Mouse (Mus musculus): Measurements from ENCODE around the gene Mgrn1. TPM values are rescaled to one million over a fixed set of nuclear protein-coding genes. Genes with fewer than 3 reads are reported as not detected.

The Mgrn1 gene
- polyA plus RNA-seq, 1 experiment from 2014 or later, result 67.9 TPM

- H3K4me2 ChIP-seq (ENCODE audit: low read depth, low read length), result no peak overlapping the region
- no peak overlapping the region for H3K27ac ChIP-seq (replicated peaks; ENCODE audit: low read depth, low read length)
- WGBS, result 92% methylated on average over 3 of the region's 3 CpGs
- H3K4me1 ChIP-seq (ENCODE audit: control insufficient read depth, insufficient read depth, low read length), result no peaks in the 10 kb centered on the region
- ATAC-seq (replicated peaks; ENCODE audit: insufficient number of reproducible peaks, low FRiP score, low TSS enrichment, low read depth), result no peak
- H3K9me3 ChIP-seq (replicated peaks; ENCODE audit: control insufficient read depth, low read length), result no peaks in the 10 kb centered on the region
- no peak overlapping the region for H3K9ac ChIP-seq (replicated peaks; ENCODE audit: low read length)
- no peak for DNase-seq (ENCODE audit: low spot score)
- H3K36me3 ChIP-seq (replicated peaks; ENCODE audit: control insufficient read depth, insufficient read depth, low read depth, low read length), result peaks cover 2% of the 10 kb centered on the region
- no peak overlapping the region for H3K4me3 ChIP-seq (ENCODE audit: low read depth, low read length)
- H3K27me3 ChIP-seq (ENCODE audit: control insufficient read depth, insufficient read depth, low read length), result no peaks in the 10 kb centered on the region
Observed at GRCm38 (mm10) chr16:4957446-4957845, 71.4 kb downstream of the Mgrn1 start.

GRCm38 (mm10) chr16:4960260-4960659 lies 74.2 kb downstream of the Mgrn1 start:
- Histone ChIP-seq H3K4me3 (ENCODE audit: low read depth, low read length) (no peak overlapping the region), H3K27me3 (ENCODE audit: control insufficient read depth, insufficient read depth, low read length) (no peaks in the 10 kb centered on the region), H3K36me3 (replicated peaks; ENCODE audit: control insufficient read depth, insufficient read depth, low read depth, low read length) (no peaks in the 10 kb centered on the region; the same call in 1 of the 2 replicates), H3K4me1 (ENCODE audit: control insufficient read depth, insufficient read depth, low read length) (no peaks in the 10 kb centered on the region; the same call in 1 of the 2 replicates), H3K9me3 (replicated peaks; ENCODE audit: control insufficient read depth, low read length) (no peaks in the 10 kb centered on the region), H3K4me2 (ENCODE audit: low read depth, low read length) (no peak overlapping the region), H3K9ac (replicated peaks; ENCODE audit: low read length) (no peak overlapping the region), H3K27ac (replicated peaks; ENCODE audit: low read depth, low read length) (no peak overlapping the region)
- DNase-seq (ENCODE audit: low spot score) (no peak), ATAC-seq (replicated peaks; ENCODE audit: insufficient number of reproducible peaks, low FRiP score, low TSS enrichment, low read depth) (no peak)
- WGBS, result 79% methylated on average over 8 of the region's 8 CpGs

GRCm38 (mm10) chr16:4963346-4963745 lies 77.3 kb downstream of the Mgrn1 start:
- H3K27ac ChIP-seq (replicated peaks; ENCODE audit: low read depth, low read length), result no peak overlapping the region
- peak overlapping the region; percentile 75 for H3K9ac ChIP-seq (replicated peaks; ENCODE audit: low read length)
- no peaks in the 10 kb centered on the region; the same call in 1 of the 2 replicates for H3K36me3 ChIP-seq (replicated peaks; ENCODE audit: control insufficient read depth, insufficient read depth, low read depth, low read length)
- H3K27me3 ChIP-seq (ENCODE audit: control insufficient read depth, insufficient read depth, low read length), result no peaks in the 10 kb centered on the region
- peak overlapping the region; percentile 80 for H3K4me3 ChIP-seq (ENCODE audit: low read depth, low read length)
- H3K4me2 ChIP-seq (ENCODE audit: low read depth, low read length), result peak overlapping the region; percentile 71
- 47% methylated on average over 9 of the region's 9 CpGs for WGBS
- no peaks in the 10 kb centered on the region for H3K9me3 ChIP-seq (replicated peaks; ENCODE audit: control insufficient read depth, low read length)
- peak; percentile 5 for DNase-seq (ENCODE audit: low spot score)
- no peak for ATAC-seq (replicated peaks; ENCODE audit: insufficient number of reproducible peaks, low FRiP score, low TSS enrichment, low read depth)
- H3K4me1 ChIP-seq (ENCODE audit: control insufficient read depth, insufficient read depth, low read length), result no peaks in the 10 kb centered on the region; the same call in 1 of the 2 replicates

- under 1% methylated on average over 76 of the region's 76 CpGs for WGBS
- H3K9me3 ChIP-seq (replicated peaks; ENCODE audit: control insufficient read depth, low read length), result no peaks in the 10 kb centered on the region
- no peaks in the 10 kb centered on the region for H3K27me3 ChIP-seq (ENCODE audit: control insufficient read depth, insufficient read depth, low read length)
- H3K27ac ChIP-seq (replicated peaks; ENCODE audit: low read depth, low read length), result no peak within 1 kb of the TSS; the same call in 1 of the 2 replicates
- ATAC-seq (replicated peaks; ENCODE audit: insufficient number of reproducible peaks, low FRiP score, low TSS enrichment, low read depth) (peak; percentile 99), DNase-seq (ENCODE audit: low spot score) (peak; percentile 93)
- peak within 1 kb of the TSS; percentile 71 for H3K4me2 ChIP-seq (ENCODE audit: low read depth, low read length)
- no peaks in the 10 kb centered on the region; the same call in 1 of the 2 replicates for H3K4me1 ChIP-seq (ENCODE audit: control insufficient read depth, insufficient read depth, low read length)
- no peaks in the 10 kb centered on the region; the same call in 1 of the 2 replicates for H3K36me3 ChIP-seq (replicated peaks; ENCODE audit: control insufficient read depth, insufficient read depth, low read depth, low read length)
- H3K4me3 ChIP-seq (ENCODE audit: low read depth, low read length), result peak within 1 kb of the TSS; percentile 80
- H3K9ac ChIP-seq (replicated peaks; ENCODE audit: low read length), result peak within 1 kb of the TSS; percentile 75
Observed at GRCm38 (mm10) chr16:4963797-4964709, 78.0 kb downstream of the Mgrn1 start, which contains the start of gene Anks3. Gene Anks3 (minus strand): TSS chr16:4964205.

GRCm38 (mm10) chr16:4964731-4965391 lies 78.8 kb downstream of the Mgrn1 start:
- Histone ChIP-seq H3K4me3 (ENCODE audit: low read depth, low read length) (peak overlapping the region; percentile 80), H3K36me3 (replicated peaks; ENCODE audit: control insufficient read depth, insufficient read depth, low read depth, low read length) (no peaks in the 10 kb centered on the region; the same call in 1 of the 2 replicates), H3K4me1 (ENCODE audit: control insufficient read depth, insufficient read depth, low read length) (no peaks in the 10 kb centered on the region; the same call in 1 of the 2 replicates), H3K4me2 (ENCODE audit: low read depth, low read length) (peak overlapping the region; percentile 71), H3K9ac (replicated peaks; ENCODE audit: low read length) (peak overlapping the region; percentile 75), H3K27ac (replicated peaks; ENCODE audit: low read depth, low read length) (no peak overlapping the region), H3K9me3 (replicated peaks; ENCODE audit: control insufficient read depth, low read length) (no peaks in the 10 kb centered on the region), H3K27me3 (ENCODE audit: control insufficient read depth, insufficient read depth, low read length) (no peaks in the 10 kb centered on the region)
- DNase-seq (ENCODE audit: low spot score) (peak; percentile 14), ATAC-seq (replicated peaks; ENCODE audit: insufficient number of reproducible peaks, low FRiP score, low TSS enrichment, low read depth) (peak; percentile 24)
- 26% methylated on average over 13 of the region's 13 CpGs for WGBS

GRCm38 (mm10) chr16:4965392-4966129 lies 79.5 kb downstream of the Mgrn1 start:
- H3K4me1 ChIP-seq (ENCODE audit: control insufficient read depth, insufficient read depth, low read length), result no peaks in the 10 kb centered on the region; the same call in 1 of the 2 replicates
- no peak overlapping the region for H3K27ac ChIP-seq (replicated peaks; ENCODE audit: low read depth, low read length)

GRCm38 (mm10) chr16:4968426-4968825 lies 82.4 kb downstream of the Mgrn1 start:
- ATAC-seq (replicated peaks; ENCODE audit: insufficient number of reproducible peaks, low FRiP score, low TSS enrichment, low read depth) (no peak), DNase-seq (ENCODE audit: low spot score) (no peak)
- no peak overlapping the region for H3K4me2 ChIP-seq (ENCODE audit: low read depth, low read length)
- WGBS, result 81% methylated on average over 3 of the region's 3 CpGs
- H3K27ac ChIP-seq (replicated peaks; ENCODE audit: low read depth, low read length), result no peak overlapping the region
- no peaks in the 10 kb centered on the region for H3K9me3 ChIP-seq (replicated peaks; ENCODE audit: control insufficient read depth, low read length)
- no peaks in the 10 kb centered on the region; the same call in 1 of the 2 replicates for H3K4me1 ChIP-seq (ENCODE audit: control insufficient read depth, insufficient read depth, low read length)
- no peaks in the 10 kb centered on the region for H3K36me3 ChIP-seq (replicated peaks; ENCODE audit: control insufficient read depth, insufficient read depth, low read depth, low read length)
- no peak overlapping the region for H3K9ac ChIP-seq (replicated peaks; ENCODE audit: low read length)
- H3K27me3 ChIP-seq (ENCODE audit: control insufficient read depth, insufficient read depth, low read length), result no peaks in the 10 kb centered on the region
- H3K4me3 ChIP-seq (ENCODE audit: low read depth, low read length), result no peak overlapping the region

More at GRCm38 (mm10) chr16:4965392-4966129, 79.5 kb downstream of the Mgrn1 start:
- WGBS, result 89% methylated on average over 8 of the region's 8 CpGs
- Histone ChIP-seq H3K27me3 (ENCODE audit: control insufficient read depth, insufficient read depth, low read length) (no peaks in the 10 kb centered on the region), H3K4me3 (ENCODE audit: low read depth, low read length) (no peak overlapping the region), H3K9ac (replicated peaks; ENCODE audit: low read length) (no peak overlapping the region), H3K36me3 (replicated peaks; ENCODE audit: control insufficient read depth, insufficient read depth, low read depth, low read length) (no peaks in the 10 kb centered on the region), H3K4me2 (ENCODE audit: low read depth, low read length) (no peak overlapping the region), H3K9me3 (replicated peaks; ENCODE audit: control insufficient read depth, low read length) (no peaks in the 10 kb centered on the region)
- DNase-seq (ENCODE audit: low spot score) (no peak), ATAC-seq (replicated peaks; ENCODE audit: insufficient number of reproducible peaks, low FRiP score, low TSS enrichment, low read depth) (no peak)

Data from embryonic facial prominence, embryonic 11.5 days (tissue).